Mouse (Mus musculus) cerebellum, postnatal 10 days (tissue): ENCODE results near the gene Ppt2.

Experiments used
- DNase-seq, 2 experiments: peaks; one replicate each; pipeline ENCODE4 v3.0.0; 2021; ENCODE audit warnings: mixed read lengths in 2 of 2

Gene Ppt2

DNA sequence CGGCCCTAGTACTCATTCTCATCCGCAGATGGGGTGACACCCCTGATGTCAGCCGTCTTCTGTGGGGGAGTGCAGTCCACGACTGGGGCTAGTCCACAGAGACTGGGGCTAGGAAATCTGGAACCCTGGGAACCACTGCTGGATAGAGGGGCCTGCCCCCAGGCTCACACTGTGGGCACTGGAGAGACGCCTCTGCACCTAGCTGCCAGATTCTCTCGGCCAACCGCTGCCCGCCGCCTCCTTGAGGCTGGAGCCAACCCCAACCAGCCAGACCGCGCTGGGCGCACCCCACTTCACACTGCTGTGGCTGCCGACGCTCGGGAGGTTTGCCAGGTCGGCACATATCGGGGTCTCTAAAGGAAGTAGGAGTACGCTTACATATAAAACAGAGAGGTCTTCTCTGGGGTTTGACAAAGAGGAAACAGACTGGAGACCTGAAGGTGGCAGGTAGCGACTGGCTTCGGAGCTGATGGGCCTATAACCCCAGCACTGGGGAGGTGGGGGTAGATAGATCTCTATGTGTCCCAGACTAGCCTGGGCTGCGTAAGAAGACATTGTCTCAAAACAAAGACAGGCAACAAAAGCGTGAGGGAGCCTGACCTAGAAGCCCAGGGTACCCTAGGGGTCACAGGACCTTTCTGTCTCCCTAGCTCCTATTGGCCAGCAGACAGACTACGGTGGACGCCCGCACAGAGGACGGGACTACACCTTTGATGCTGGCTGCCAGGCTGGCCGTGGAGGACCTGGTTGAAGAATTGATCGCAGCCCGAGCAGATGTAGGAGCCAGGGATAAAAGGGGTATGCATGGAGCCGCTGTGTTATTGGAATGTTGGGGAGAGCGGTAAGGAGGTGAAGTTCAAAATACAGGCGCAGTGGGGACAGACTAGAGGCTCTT is 42.2 kb downstream of the Ppt2 start:
- DNase-seq: peak; percentile 55 to 57

DNA sequence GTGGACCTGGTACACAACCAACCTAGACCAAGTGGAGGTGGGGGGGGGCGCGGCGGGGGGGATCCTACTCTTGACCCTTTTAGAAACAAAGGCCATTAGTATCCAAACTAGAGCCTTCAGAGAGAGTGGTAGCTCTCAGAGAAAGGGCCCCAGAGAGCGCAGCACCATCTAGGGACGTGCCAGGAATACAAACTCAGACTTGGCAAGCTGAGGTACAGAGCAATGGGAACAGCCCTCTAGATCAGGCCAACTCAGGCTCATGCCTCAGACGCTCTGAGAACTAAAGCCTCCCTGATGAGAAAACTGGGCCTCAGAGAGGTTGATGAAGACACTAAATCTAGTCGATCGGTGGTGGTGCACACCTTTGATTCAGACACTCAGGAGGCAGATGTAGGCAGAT is 43.2 kb downstream of the Ppt2 start:
- peak in 1 of 2 experiments; percentile 44 for DNase-seq

DNA sequence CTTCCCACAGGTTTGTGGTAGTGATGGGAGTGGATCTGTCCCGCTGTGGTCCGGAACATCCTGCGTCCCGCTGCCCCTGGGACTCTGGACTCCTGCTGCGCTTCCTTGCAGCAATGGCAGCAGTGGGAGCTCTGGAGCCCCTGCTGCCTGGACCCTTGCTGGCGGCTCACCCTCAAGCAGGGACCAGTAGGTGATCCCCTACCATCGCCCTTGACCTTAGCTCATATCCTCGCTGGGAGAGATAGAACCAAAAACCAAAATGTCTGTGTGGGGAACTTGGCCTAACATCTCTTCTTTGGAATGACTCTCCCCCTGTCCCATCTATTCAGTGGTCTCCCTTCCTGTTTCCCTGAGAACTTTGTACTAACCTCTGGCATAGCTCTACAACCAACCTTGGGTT is 44.5 kb downstream of the Ppt2 start:
- no peak for DNase-seq

DNA sequence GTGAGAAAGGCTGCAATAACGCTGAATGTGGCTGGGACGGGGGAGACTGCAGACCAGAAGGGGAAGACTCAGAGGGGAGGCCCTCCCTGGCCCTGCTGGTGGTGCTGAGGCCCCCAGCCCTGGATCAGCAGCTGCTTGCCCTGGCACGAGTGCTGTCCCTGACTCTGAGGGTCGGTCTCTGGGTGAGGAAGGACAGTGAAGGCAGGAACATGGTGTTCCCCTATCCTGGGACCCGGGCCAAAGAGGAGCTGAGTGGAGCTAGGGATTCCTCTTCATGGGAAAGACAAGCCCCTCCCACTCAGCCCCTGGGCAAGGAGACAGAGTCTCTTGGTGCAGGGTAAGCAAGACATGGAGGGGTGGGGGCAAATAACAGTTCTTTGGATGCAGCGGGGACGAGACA is 44.9 kb downstream of the Ppt2 start:
- peak in 1 of 2 experiments; percentile 54 for DNase-seq

GRCm38 (mm10) chr17:34582528-34582927 is 45.8 kb downstream of the Ppt2 start:
- no peak for DNase-seq

GRCm38 (mm10) chr17:34578070-34578469 is 50.2 kb downstream of the Ppt2 start:
- no peak for DNase-seq

DNA sequence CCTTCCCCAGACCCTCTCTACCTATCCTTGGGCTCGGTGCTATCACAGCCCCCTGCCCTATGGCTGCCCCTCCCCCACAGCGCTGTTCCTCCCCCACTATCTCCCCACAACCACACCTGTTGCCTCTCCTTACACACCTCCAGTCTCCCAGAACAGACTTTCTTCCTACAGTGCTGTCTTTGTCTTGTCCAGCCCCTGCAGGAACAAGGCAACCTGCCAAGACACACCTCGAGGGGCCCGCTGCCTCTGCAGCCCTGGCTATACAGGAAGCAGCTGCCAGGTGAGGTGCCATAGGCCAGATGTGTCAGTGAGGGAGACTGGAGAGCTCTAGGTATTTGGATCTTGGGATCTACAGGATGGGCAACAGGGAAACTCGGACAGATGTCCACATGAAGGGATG is 51.7 kb downstream of the Ppt2 start:
- no peak for DNase-seq

GRCm38 (mm10) chr17:34572361-34572760 is 55.9 kb downstream of the Ppt2 start:
- DNase-seq: peak; percentile 31 to 53

- no peak for DNase-seq
Observed at GRCm38 (mm10) chr17:34571875-34572274, 56.4 kb downstream of the Ppt2 start.

DNA sequence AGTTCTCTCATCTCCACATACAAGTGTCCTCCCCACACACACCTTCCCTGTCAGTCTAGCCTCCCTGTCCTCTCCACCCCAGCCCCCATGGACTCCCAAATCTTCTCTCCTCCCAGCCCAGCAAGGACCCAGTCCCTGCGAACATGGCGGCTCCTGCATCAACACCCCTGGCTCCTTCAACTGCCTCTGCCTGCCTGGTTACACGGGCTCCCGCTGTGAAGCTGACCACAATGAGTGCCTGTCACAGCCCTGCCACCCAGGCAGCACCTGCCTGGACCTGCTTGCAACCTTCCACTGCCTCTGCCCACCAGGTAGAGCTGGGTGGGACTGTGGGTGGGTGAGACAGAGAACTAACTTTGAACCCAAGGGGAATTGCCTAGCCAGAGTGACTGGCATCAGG is 58.4 kb downstream of the Ppt2 start:
- no peak for DNase-seq

- DNase-seq: no peak
Observed at GRCm38 (mm10) chr17:34568421-34568820, 59.9 kb downstream of the Ppt2 start.

DNA sequence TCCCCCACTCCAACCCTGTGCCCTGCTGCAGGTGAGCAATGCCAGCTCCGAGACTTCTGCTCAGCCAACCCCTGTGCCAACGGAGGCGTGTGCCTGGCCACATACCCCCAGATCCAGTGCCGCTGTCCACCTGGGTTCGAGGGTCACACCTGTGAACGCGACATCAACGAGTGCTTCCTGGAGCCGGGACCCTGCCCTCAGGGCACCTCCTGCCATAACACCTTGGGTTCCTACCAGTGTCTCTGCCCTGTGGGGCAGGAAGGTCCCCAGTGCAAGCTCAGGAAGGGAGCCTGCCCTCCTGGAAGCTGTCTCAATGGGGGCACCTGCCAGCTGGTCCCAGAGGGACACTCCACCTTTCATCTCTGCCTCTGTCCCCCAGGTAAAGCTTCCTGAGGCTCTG is 61.0 kb downstream of the Ppt2 start:
- peak in 1 of 2 experiments; percentile 28 for DNase-seq
